Mouse (Mus musculus) skeletal muscle tissue, adult 2 months (tissue): ENCODE measurements around the gene Adh4.
"Not testable (repeated sequence)": the region's sequence is repeated elsewhere in the genome, so short reads cannot be mapped to it uniquely, and the experiment has no call there.

ENCODE experiments used
- DNase-seq: peaks from one replicate; pipeline ENCODE4 v3.0.0-alpha.2; 2012; ENCODE audit warnings: low read depth, low spot score

Gene Adh4

DNA sequence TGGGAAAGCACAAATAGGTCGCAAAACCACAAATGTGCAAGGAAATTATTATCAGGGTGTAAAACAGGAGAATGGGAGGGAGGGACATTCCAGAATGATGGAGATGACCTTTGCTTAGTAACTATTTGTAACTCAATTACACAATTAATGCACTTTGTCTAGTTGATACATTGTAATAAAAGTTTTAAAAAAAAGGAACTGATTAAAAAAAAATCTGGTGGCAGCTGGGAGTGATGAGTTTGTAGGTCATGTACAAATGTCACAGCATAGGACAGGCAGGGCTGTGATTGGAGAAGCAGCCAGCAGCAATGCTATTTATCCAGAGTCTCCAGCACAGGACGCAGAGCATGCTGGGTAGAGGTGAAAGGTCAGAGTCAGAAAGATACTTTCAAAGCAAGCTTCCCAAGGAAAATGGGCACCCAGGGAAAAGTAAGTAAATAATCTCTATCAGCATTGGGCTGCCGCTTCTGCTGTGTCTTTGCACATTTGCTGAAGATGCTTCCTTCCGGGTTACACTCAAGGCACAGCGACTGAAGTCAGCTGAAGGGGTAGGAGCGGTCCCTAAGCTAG, at the start of gene Adh4:
Gene Adh4 (plus strand): TSS at position 346 of the 570 bp plus-strand sequence.
- DNase-seq: no peak

DNA sequence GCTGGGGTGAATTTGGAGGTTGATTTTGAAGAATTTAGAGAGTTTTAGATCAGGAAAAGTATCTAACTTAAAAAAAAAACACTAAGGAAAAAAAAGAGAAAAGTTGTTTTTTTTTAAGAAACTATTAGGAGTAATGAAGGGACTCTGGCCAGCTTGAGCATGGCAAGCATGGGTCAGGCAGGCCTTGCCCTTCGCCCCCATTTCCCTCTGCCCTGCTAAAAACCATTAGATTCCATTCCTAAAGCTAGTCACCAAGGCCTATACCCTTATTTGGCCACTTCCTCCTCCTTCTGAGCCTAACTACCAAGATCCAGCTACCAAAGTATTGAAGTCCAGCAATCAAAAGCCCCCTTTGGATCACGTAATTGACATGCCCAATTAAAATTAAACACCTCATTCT, 49.1 kb upstream of the Adh4 start:
- DNase-seq: no peak

DNA sequence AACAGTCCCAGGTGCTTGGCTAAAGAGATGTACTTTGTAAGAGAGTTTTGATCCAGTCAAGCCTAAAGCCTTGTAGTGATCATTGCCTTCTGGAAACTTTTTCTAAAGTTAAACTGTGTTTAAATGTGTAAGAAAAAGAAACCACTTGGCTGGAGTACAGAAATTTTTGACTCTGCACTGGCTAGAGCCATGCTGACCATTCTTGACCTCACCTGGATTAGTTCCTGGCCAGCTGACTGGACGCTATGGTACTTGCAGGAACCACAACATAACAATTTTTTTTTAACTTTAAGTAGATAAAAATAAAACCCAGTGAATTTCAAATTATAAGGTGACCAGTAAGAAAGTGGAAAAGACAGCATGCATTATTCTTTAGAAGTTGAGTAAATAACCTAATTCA, 45.7 kb upstream of the Adh4 start:
- DNase-seq: no peak

DNA sequence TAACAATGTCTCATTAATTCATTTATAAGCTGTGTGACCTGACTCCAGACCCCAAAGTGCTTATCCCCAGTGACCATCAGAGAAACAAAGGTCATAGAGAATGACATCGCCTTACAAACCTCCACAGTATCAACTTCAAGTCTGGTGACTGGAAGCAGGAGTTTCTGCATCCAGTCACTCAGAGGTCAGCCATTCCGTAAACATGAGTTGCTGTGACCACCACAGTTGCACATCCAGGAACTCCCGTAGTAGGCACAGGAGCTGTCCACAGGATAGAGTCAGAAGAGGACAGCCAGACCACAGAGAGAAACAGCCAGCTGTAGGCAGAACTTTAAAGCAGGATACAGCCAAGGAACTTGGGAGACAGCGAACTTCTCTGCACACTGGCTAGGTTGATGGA, 45.0 kb upstream of the Adh4 start:
- DNase-seq: not testable (repeated sequence)

DNA sequence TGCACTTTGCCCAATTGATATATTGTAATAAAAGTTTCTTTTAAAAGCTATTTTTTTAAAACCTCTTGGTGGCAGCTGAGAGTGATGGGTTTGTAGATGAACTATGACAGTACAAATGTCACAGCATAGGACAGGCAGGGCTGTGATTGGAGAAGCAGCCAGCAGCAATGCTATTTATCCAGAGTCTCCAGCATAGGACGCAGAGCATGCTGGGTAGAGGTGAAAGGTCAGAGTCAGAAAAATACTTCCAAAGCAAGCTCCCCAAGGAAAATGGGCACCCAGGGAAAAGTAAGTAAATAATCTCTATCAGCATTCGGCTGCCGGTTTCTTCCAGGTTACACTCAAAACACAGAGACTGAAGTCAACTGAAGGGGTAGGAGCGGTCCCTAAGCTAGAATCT, 41.3 kb upstream of the Adh4 start:
- no peak for DNase-seq

- no peak for DNase-seq
Measured at GRCm38 (mm10) chr3:138375148-138375547, 40.1 kb upstream of the Adh4 start.

DNA sequence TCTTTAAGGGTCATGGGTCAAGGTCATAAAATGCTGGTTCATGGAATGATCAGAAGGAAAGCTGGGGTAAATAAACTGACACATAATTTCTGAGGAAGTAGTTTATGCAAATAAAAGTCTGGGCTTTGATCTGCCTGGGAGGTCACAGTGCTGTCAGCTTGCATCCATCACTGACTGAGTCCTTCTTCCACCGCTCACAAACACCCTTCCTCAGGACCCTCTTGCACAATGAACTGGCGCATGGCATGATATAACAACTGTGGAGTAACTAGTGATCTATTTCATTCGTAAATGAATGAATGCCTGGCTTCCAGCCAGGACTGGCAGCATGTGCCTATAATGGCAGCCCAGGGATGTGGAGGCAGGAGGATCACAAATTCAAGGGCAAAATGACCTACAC, 34.1 kb upstream of the Adh4 start:
- no peak for DNase-seq

DNA sequence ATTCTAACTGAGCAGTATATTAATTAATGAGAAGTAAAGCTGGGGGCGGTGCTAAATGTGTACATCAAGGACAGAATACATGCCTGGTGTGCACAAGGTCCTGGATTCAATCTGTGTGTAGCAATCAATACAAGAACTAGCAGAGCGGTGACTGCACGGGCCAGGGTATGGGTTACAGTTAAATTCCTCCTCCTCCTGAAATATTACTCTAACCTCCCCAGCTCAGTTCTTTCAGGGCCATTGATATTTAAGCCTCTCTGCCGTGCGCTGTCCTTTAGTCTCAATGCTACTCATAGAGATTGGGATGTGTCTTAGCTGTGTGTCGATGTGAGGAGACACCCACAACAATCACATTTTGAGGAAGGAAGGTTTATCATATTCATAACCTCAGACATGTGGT, 28.1 kb upstream of the Adh4 start:
- DNase-seq: no peak

- no peak for DNase-seq
Measured at GRCm38 (mm10) chr3:138404872-138405271, 10.4 kb upstream of the Adh4 start.

DNA sequence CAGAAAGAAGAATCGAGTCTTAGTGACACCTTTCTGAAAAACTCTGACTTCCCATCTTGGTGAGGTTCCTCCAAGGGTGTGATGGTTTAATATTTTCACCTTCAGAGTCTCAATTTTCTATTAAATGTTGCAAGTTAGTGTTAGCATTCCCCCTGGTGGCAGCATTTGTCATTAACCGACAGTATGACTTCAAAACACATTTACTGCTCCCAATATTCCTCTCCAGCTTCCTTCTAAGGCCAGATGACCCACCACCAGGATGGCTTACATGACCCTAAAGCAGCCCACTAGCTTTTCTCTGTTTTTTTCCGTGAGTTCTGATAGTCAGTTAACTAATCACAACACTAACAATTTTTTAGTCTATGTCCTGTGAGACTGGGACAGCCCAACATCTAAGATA, 9.9 kb upstream of the Adh4 start:
- DNase-seq: peak; percentile 12

DNA sequence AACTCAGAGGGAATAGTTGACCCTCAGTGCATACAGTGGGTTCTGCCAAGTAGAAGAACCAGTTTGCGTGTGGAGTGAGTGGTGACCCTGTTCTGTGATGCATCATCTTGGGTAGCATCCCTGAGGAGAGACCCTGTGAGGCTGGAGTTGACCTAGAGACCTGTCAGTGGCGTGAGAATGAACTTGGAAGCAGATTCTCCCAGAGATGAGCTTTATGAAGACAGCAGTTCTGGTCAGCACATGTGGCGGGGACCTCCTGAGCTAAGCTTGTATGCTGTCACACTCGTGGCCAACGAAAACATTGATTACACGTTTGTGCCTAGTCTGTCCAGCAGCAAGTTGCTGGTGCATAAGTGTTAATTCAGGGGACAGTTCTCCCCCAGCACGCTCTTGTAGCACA, 9.4 kb upstream of the Adh4 start:
- no peak for DNase-seq

- no peak for DNase-seq
Measured at GRCm38 (mm10) chr3:138407920-138408319, 7.3 kb upstream of the Adh4 start.

DNA sequence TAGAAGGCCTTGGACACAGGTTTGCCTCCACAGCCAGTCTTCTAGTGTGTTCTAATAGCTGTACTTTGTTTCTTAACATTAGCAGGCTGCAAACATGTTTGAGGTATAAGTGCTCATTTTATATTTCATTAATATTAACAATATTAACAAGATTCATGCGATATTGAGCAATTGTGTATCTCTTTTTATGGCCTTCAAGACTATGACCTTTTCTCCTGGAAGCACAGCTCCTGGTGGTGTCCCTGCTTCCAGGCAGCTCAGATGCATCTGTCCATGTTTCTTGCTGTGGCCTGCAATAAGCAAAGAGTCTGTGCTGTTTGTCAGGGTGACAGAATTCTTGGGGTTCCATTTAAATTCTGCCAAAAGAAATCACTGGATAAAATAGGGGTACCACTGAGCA, 5.7 kb upstream of the Adh4 start:
- DNase-seq: no peak

DNA sequence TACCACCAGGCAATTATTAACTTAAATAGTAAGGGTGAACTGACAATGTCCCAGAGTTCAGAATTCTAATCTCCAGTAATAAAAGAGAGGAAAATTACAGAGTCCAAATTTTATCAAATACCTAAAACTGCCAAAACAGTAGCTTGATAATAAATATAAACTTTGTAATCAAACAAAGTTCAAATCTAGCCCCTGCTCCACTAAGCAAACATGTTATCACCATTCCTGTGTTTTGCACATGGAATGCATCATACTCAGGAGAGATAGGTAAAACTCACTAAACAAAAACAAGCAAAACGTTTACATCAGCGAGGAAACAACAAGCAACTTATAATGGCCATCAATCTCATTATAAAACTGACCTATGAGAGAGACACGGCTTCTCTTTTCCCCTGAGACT, 5.1 kb upstream of the Adh4 start:
- no peak for DNase-seq

GRCm38 (mm10) chr3:138419369-138419768, 4.1 kb downstream of the Adh4 start:
- DNase-seq: no peak

DNA sequence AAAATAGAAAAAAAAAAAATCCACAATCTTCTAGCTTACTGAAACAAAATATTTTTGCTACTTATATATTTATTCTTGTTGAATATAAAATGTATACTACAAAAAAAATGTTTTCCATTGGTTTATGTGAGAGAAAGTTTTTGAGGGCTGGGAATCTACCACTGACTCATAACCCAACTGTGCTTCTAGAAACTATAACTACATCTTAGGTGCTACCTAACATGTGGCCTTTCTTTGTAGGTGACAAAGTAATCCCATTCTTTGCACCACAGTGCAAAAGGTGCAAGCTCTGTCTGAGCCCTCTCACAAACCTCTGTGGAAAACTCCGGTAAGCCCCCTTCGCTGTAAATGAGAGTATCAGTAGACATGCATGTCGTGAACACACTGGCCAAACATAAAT, 5.1 kb downstream of the Adh4 start:
- DNase-seq: no peak

GRCm38 (mm10) chr3:138423664-138424063, 8.4 kb downstream of the Adh4 start:
- no peak for DNase-seq

- no peak for DNase-seq
Measured at GRCm38 (mm10) chr3:138424247-138424646, 9.0 kb downstream of the Adh4 start.

GRCm38 (mm10) chr3:138430360-138430976, 15.2 kb downstream of the Adh4 start:
- DNase-seq: no peak

DNA sequence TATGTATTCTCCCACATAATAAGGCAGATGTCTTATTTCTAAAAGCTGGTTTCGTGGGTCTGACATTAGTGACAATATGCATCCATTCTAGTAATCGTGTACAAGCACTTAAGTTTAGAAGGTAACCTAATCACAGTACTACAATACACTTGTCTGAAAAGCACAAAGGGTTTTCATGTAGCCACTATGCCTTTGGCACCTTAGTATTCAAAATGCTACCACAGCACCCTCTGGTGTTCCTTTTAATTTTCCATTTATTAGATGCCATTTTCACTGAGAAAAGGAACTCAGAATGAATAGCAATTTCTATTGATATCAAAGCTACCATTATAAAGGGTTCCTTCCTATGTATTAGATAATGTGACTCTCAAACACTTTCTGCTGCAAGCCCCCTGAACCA, 16.6 kb downstream of the Adh4 start:
- DNase-seq: no peak

DNA sequence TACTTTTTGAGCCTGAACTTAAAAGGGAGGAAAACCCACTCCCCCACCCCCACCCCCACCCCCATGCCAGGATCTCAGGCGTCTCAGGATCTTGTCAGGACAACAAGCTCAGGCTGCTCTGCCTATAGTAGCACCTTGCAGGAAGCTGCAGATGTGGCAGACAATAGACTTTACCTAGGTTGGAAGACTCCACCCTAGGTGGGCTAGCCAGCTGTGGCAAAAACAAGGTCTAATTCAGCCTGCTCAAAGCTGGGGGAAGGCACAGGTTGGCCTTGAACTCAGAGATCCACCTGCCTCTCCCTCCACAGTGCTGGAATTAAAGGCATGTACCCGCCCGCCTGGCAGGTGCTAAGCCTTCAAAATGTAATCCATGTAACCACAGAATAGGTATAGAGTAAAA, 23.4 kb downstream of the Adh4 start:
- DNase-seq: no peak

GRCm38 (mm10) chr3:138442203-138442602, 26.9 kb downstream of the Adh4 start:
- DNase-seq: no peak

DNA sequence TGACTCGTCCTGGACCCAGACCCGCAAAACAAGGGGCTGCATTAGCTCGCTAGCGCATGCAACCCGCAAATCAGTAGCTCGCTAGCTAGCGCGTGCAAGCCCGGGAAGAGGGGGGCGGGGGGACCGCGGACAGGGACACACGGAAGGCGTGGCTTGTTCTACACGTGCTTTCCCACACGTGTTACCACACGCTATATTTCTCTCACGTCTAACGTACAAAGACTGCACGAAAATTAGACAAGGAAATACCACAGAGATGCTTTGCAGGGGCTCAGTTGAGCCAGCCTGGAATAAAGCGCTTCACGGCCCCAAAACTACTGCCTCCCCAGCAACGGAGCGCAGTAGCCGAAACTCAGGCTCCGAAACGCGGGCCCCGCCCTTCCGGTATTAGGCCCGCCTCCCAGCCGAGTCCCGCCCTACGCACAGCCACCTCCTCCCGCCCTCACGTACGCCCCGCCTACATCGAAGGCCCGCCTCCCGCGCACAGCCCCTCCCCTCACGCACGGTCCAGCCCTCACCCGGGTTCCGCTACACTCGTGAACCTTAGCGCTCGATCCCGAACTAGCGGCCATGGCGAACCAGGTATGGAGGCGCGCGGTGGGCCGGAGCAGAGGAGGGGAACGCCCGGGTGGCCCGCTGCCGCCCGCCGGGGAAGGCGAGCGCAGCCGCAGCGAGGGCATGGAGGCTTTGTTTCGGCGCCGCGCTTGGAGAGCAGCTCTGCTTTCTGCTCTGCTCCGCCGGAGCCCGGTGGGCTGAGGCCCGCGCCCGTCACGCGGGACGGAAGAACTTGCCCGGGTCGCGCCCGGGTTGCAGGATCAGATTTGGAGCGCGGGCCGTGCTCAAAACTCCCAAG, 27.6 kb downstream of the Adh4 start, which contains the start of gene Adh5:
Gene Adh5 (plus strand): TSS at position 482 of the 853 bp plus-strand sequence.
- peak; percentile 91 for DNase-seq
